Mouse (Mus musculus): ENCODE results near the gene Dab2.

DNA sequence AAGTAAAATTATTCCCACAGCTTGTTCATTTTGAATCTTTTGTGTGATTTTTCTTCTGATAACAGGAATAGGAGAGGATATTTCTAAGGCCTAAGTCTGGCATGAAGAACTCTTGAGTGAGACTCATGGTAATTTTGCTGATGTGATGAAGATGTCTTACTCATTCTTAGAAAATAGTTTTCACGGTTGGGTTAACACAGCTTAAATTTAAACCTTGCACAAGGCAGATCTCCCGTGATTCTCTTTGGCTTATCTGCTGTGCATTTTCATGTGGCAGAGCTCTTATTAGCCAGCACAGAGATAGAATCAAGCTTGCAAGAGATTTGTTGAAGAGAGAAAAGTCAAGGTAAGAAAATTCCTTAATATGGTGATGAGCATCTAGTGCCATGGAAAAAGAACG lies at the start of gene Dab2:
- TF ChIP-seq CTCF (IDR thresholded peaks at IDR 0.05; ENCODE audit: low read depth, low read length) = no peak
- no peak for TF ChIP-seq POLR2A (IDR thresholded peaks at IDR 0.05; ENCODE audit: extremely low read depth, insufficient read depth, low read length)

Data from liver, adult 2 months (tissue).